Mouse (Mus musculus): ENCODE data around the gene D630039A03Rik. TPM values are rescaled to one million over a fixed set of nuclear protein-coding genes. Genes with fewer than 3 reads are reported as not detected.

Gene D630039A03Rik
- polyA plus RNA-seq, 1 experiment, result 0.01 TPM

DNA sequence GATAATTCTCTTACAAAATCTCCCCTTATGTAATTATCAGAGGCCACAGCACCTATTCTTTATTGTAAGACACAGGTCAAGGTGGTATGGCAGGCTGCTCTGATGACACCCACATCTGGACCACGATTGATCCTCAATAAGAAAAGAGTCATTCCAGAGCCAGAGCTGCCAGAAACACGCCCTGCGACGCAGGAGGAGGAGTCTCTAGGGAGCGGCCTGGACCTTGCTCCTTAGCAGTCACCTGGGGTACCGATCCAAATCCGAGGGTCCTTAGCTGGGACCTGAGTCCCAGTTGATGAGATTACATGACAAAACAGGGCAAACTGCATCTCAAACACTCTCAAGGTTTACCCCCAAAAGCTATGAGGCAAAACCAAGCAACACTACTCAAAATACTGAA, 37.7 kb upstream of the D630039A03Rik start:
- peaks cover 67% of the 10 kb centered on the region for H3K79me3 ChIP-seq (ENCODE audit: low read depth)
- peaks cover 73% of the 10 kb centered on the region for H3K79me2 ChIP-seq (ENCODE audit: control insufficient read depth, insufficient read depth)
- no peak for TF ChIP-seq MYOD1 (IDR thresholded peaks at IDR 0.05; ENCODE audit: control insufficient read depth, insufficient read length, low read depth)
- TF ChIP-seq MAX (IDR thresholded peaks at IDR 0.05), result no peak
- no peak for TF ChIP-seq FOSL1 (IDR thresholded peaks at IDR 0.05; ENCODE audit: insufficient read depth, low read length, poor library complexity, severe bottlenecking)
- TF ChIP-seq CTCF (IDR thresholded peaks at IDR 0.05; ENCODE audit: control insufficient read depth, insufficient read depth, insufficient read length), result no peak
- TF ChIP-seq MYOG (IDR thresholded peaks at IDR 0.05; ENCODE audit: control insufficient read depth, extremely low read depth, insufficient read length), result no peak
- TF ChIP-seq CEBPB (IDR thresholded peaks at IDR 0.05; ENCODE audit: low read depth), result no peak
- TF ChIP-seq USF1 (IDR thresholded peaks at IDR 0.05; ENCODE audit: low read depth), result no peak
- H3K27me3 ChIP-seq (ENCODE audit: control insufficient read depth, insufficient read depth, insufficient read length), result no peaks in the 10 kb centered on the region
- H3K4me3 ChIP-seq (ENCODE audit: insufficient read depth, poor library complexity, severe bottlenecking), result peak overlapping the region; percentile 82
- H3K36me3 ChIP-seq (ENCODE audit: control insufficient read depth, insufficient read depth), result peaks cover 59% of the 10 kb centered on the region
- no peak overlapping the region for H3ac ChIP-seq (ENCODE audit: control insufficient read depth, insufficient read length, low read depth)

DNA sequence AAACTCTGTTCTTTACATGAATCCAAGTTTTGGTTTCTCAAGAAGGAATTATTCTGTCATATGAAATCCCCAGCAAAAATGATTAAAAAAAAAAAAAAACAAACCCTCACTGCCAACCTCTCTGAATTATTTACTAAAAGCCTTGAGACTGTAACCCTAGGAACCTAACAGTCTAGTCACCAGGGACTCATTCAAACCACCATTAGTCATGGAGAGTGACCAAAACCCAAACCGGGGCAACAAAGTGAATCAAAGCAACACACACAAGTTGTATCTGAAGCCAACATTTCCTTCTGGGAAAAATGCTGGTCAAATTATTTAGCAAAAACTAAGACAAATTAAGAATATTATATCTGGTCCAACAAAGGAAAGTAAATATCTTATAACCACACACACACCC, 36.8 kb upstream of the D630039A03Rik start:
- Histone ChIP-seq H3K79me2 (ENCODE audit: control insufficient read depth, insufficient read depth) (peaks cover 82% of the 10 kb centered on the region), H3K4me3 (ENCODE audit: insufficient read depth, poor library complexity, severe bottlenecking) (no peak overlapping the region), H3K79me3 (ENCODE audit: low read depth) (peaks cover 73% of the 10 kb centered on the region), H3K27me3 (ENCODE audit: control insufficient read depth, insufficient read depth, insufficient read length) (no peaks in the 10 kb centered on the region), H3K36me3 (ENCODE audit: control insufficient read depth, insufficient read depth) (peaks cover 68% of the 10 kb centered on the region), H3ac (ENCODE audit: control insufficient read depth, insufficient read length, low read depth) (no peak overlapping the region)
- TF ChIP-seq FOSL1 (IDR thresholded peaks at IDR 0.05; ENCODE audit: insufficient read depth, low read length, poor library complexity, severe bottlenecking) (no peak), MYOG (IDR thresholded peaks at IDR 0.05; ENCODE audit: control insufficient read depth, extremely low read depth, insufficient read length) (no peak), CTCF (IDR thresholded peaks at IDR 0.05; ENCODE audit: control insufficient read depth, insufficient read depth, insufficient read length) (no peak), CEBPB (IDR thresholded peaks at IDR 0.05; ENCODE audit: low read depth) (no peak), MYOD1 (IDR thresholded peaks at IDR 0.05; ENCODE audit: control insufficient read depth, insufficient read length, low read depth) (no peak), MAX (IDR thresholded peaks at IDR 0.05) (no peak), USF1 (IDR thresholded peaks at IDR 0.05; ENCODE audit: low read depth) (no peak)

DNA sequence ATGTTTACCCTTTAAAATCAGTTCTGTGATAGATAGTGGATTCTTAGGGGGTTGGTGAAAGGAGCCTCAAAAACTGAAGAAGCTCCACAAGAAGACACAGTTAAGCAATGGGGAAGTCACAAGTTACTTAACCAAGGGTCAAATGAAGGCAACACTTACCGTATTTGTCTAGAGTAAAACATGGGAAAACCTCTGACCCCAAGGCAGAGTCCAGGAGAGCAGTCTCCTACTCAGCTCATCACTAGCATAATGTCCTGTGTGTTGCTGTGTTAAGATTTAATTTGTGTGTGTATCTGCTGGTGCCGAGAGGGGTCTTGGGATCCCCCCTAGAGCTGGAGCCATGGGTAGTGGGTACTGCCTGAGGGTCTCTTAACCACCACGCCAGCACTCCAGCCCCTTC, 36.3 kb upstream of the D630039A03Rik start:
- Histone ChIP-seq H3K79me3 (ENCODE audit: low read depth) (peaks cover 73% of the 10 kb centered on the region), H3K27me3 (ENCODE audit: control insufficient read depth, insufficient read depth, insufficient read length) (no peaks in the 10 kb centered on the region), H3K36me3 (ENCODE audit: control insufficient read depth, insufficient read depth) (peaks cover 73% of the 10 kb centered on the region), H3K79me2 (ENCODE audit: control insufficient read depth, insufficient read depth) (peaks cover 87% of the 10 kb centered on the region), H3K4me3 (ENCODE audit: insufficient read depth, poor library complexity, severe bottlenecking) (no peak overlapping the region), H3ac (ENCODE audit: control insufficient read depth, insufficient read length, low read depth) (no peak overlapping the region)
- no peak for TF ChIP-seq CTCF (IDR thresholded peaks at IDR 0.05; ENCODE audit: control insufficient read depth, insufficient read depth, insufficient read length)
- no peak for TF ChIP-seq MAX (IDR thresholded peaks at IDR 0.05)
- no peak for TF ChIP-seq MYOG (IDR thresholded peaks at IDR 0.05; ENCODE audit: control insufficient read depth, extremely low read depth, insufficient read length)
- no peak for TF ChIP-seq MYOD1 (IDR thresholded peaks at IDR 0.05; ENCODE audit: control insufficient read depth, insufficient read length, low read depth)
- no peak for TF ChIP-seq USF1 (IDR thresholded peaks at IDR 0.05; ENCODE audit: low read depth)
- no peak for TF ChIP-seq CEBPB (IDR thresholded peaks at IDR 0.05; ENCODE audit: low read depth)
- TF ChIP-seq FOSL1 (IDR thresholded peaks at IDR 0.05; ENCODE audit: insufficient read depth, low read length, poor library complexity, severe bottlenecking), result no peak

DNA sequence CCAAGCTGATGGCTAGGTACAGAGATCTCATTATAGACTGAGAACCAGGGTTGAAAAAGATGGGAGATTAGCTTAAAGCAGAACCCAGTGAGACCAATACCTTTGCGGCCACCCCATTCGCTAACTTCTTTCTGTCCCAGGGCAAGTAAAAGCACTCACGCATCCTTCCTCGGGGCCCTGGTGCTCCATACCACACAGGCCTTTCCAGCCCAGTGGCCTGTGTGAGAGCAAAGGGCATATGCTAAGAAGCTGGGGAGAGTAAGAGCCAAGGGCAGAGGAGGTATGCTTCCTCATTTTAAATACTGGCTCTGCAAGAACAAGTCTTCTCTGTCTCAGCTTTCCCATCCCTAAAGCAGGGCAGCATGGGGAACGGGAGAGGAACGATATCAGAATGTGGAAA, 33.8 kb upstream of the D630039A03Rik start:
- Histone ChIP-seq H3K79me3 (ENCODE audit: low read depth) (peaks cover 65% of the 10 kb centered on the region), H3K4me3 (ENCODE audit: insufficient read depth, poor library complexity, severe bottlenecking) (no peak overlapping the region), H3K36me3 (ENCODE audit: control insufficient read depth, insufficient read depth) (peaks cover 93% of the 10 kb centered on the region), H3K27me3 (ENCODE audit: control insufficient read depth, insufficient read depth, insufficient read length) (no peaks in the 10 kb centered on the region), H3ac (ENCODE audit: control insufficient read depth, insufficient read length, low read depth) (no peak overlapping the region), H3K79me2 (ENCODE audit: control insufficient read depth, insufficient read depth) (peaks cover 90% of the 10 kb centered on the region)
- no peak for TF ChIP-seq MAX (IDR thresholded peaks at IDR 0.05)
- no peak for TF ChIP-seq MYOG (IDR thresholded peaks at IDR 0.05; ENCODE audit: control insufficient read depth, extremely low read depth, insufficient read length)
- no peak for TF ChIP-seq CTCF (IDR thresholded peaks at IDR 0.05; ENCODE audit: control insufficient read depth, insufficient read depth, insufficient read length)
- no peak for TF ChIP-seq MYOD1 (IDR thresholded peaks at IDR 0.05; ENCODE audit: control insufficient read depth, insufficient read length, low read depth)

DNA sequence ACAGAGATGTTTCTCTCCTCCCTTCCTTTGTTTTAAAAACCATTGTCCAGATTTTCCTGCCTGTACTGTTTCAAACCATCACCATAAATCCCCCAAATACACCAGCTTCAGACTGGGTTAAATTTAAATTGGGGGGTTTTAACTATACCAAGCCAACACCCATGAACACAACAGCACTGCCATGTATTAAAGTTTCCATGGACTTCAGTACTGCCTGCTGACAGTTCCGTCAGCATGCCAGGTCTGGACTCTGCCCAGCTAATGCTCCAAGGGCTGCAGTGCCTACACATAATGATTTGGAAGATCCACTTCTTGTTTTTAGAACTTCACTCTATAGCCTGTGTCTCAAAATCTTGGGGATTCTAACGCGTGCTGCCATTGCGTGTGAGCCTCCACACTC, 31.4 kb upstream of the D630039A03Rik start:
- peaks cover 66% of the 10 kb centered on the region for H3K79me2 ChIP-seq (ENCODE audit: control insufficient read depth, insufficient read depth)
- H3ac ChIP-seq (ENCODE audit: control insufficient read depth, insufficient read length, low read depth), result no peak overlapping the region
- H3K36me3 ChIP-seq (ENCODE audit: control insufficient read depth, insufficient read depth), result peaks cover 99% of the 10 kb centered on the region
- no peak overlapping the region for H3K4me3 ChIP-seq (ENCODE audit: insufficient read depth, poor library complexity, severe bottlenecking)
- peaks cover 41% of the 10 kb centered on the region for H3K79me3 ChIP-seq (ENCODE audit: low read depth)
- TF ChIP-seq MAX (IDR thresholded peaks at IDR 0.05) (no peak), CTCF (IDR thresholded peaks at IDR 0.05; ENCODE audit: control insufficient read depth, insufficient read depth, insufficient read length) (no peak), CEBPB (IDR thresholded peaks at IDR 0.05; ENCODE audit: low read depth) (no peak), MYOD1 (IDR thresholded peaks at IDR 0.05; ENCODE audit: control insufficient read depth, insufficient read length, low read depth) (no peak), FOSL1 (IDR thresholded peaks at IDR 0.05; ENCODE audit: insufficient read depth, low read length, poor library complexity, severe bottlenecking) (no peak), MYOG (IDR thresholded peaks at IDR 0.05; ENCODE audit: control insufficient read depth, extremely low read depth, insufficient read length) (no peak), USF1 (IDR thresholded peaks at IDR 0.05; ENCODE audit: low read depth) (no peak)
- no peaks in the 10 kb centered on the region for H3K27me3 ChIP-seq (ENCODE audit: control insufficient read depth, insufficient read depth, insufficient read length)

DNA sequence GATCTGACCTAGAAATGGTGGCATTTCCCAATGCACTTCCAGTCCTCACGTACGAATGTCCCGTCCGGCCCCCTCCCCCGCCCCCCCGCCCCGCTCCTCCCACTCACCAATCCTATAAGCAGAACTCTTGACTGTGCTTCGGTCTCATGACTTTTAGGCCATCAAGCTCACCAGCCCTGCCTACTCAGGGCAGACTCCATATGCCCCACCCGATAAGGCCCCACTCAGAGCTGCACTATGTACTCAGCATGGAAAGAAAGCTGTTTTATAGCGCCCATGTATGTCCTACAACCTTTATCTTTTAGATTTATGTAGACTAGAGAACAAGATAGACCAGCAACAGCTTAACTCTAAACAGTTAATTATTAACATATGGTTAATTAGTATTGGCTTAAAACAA, 30.9 kb upstream of the D630039A03Rik start:
- H3ac ChIP-seq (ENCODE audit: control insufficient read depth, insufficient read length, low read depth), result no peak overlapping the region
- peaks cover 99% of the 10 kb centered on the region for H3K36me3 ChIP-seq (ENCODE audit: control insufficient read depth, insufficient read depth)
- H3K27me3 ChIP-seq (ENCODE audit: control insufficient read depth, insufficient read depth, insufficient read length), result no peaks in the 10 kb centered on the region
- H3K4me3 ChIP-seq (ENCODE audit: insufficient read depth, poor library complexity, severe bottlenecking), result no peak overlapping the region
- peaks cover 37% of the 10 kb centered on the region for H3K79me3 ChIP-seq (ENCODE audit: low read depth)
- no peak for TF ChIP-seq FOSL1 (IDR thresholded peaks at IDR 0.05; ENCODE audit: insufficient read depth, low read length, poor library complexity, severe bottlenecking)
- H3K79me2 ChIP-seq (ENCODE audit: control insufficient read depth, insufficient read depth), result peaks cover 62% of the 10 kb centered on the region

Data from C2C12 (cell line).